Mouse (Mus musculus) hindbrain, embryonic 12.5 days (tissue): Measurements from ENCODE around the gene Myct1. TPM values are rescaled to one million over a fixed set of nuclear protein-coding genes. Genes with fewer than 3 reads are reported as not detected.

Experiments used
- ATAC-seq: fragments of 200-750 bp; cut with Nextera tagmentation; 2 replicates; pipeline ENCODE4 v1.8.0; 2017; ENCODE audit warnings: moderate TSS enrichment; ENCODE audit not compliant: low FRiP score
- H3K27ac ChIP-seq: fragments of 300-500 bp; sonication (generic); 2 replicates; pipeline ENCODE4 v1.5.1; 2016; ENCODE audit warnings: mild to moderate bottlenecking
- H3K27me3 ChIP-seq: fragments of 300-500 bp; sonication (generic); 2 replicates; pipeline ENCODE4 v1.6.1; 2016; ENCODE audit warnings: mild to moderate bottlenecking
- H3K36me3 ChIP-seq: fragments of 300-500 bp; sonication (generic); 2 replicates; pipeline ENCODE4 v1.6.1; 2016; ENCODE audit warnings: mild to moderate bottlenecking
- H3K4me1 ChIP-seq: fragments of 300-500 bp; sonication (generic); 2 replicates; pipeline ENCODE4 v1.6.1; 2016
- H3K4me2 ChIP-seq: fragments of 300-500 bp; sonication (generic); replicated peaks from 2 replicates; pipeline ENCODE4 v1.6.1; 2016; ENCODE audit warnings: mild to moderate bottlenecking
- H3K4me3 ChIP-seq: fragments of 300-500 bp; sonication (generic); 2 replicates; pipeline ENCODE4 v1.5.1; 2016; ENCODE audit warnings: mild to moderate bottlenecking
- H3K9ac ChIP-seq: fragments of 300-500 bp; sonication (generic); 2 replicates; pipeline ENCODE4 v1.6.1; 2016; ENCODE audit warnings: mild to moderate bottlenecking, moderate library complexity
- H3K9me3 ChIP-seq: fragments of 300-500 bp; sonication (generic); replicated peaks from 2 replicates; pipeline ENCODE4 v1.6.1; 2016; ENCODE audit warnings: mild to moderate bottlenecking
- WGBS: fragments of 180-500 bp; shearing (Covaris S2); methylation state at CpG from one replicate; pipeline ENCODE4 v1.1.7; 2016; 5-methylcytosine and 5-hydroxymethylcytosine counted together
- polyA plus RNA-seq: library from polyadenylated mRNA; unstranded; fragments of >200 nt; fragmentation: Nextera tagmentation; extraction: Ambion mirVana; gene quantifications from 2 replicates; pipeline ENCODE4 v1.2.1, GENCODE M21; 2016

The Myct1 gene
- polyA plus RNA-seq, 1 experiment from 2014 or later, result 1.9 TPM

GRCm38 (mm10) chr10:5571332-5571731 lies 22.2 kb upstream of the Myct1 start:
- H3K4me3 ChIP-seq, result no peak overlapping the region
- H3K9me3 ChIP-seq, result no peaks in the 10 kb centered on the region
- H3K36me3 ChIP-seq, result no peaks in the 10 kb centered on the region
- no peaks in the 10 kb centered on the region for H3K4me1 ChIP-seq
- no peak for ATAC-seq
- WGBS, result 82% methylated on average over 5 of the region's 5 CpGs
- H3K27me3 ChIP-seq, result no peaks in the 10 kb centered on the region
- no peak overlapping the region for H3K9ac ChIP-seq
- H3K27ac ChIP-seq, result no peak overlapping the region
- H3K4me2 ChIP-seq, result no peak overlapping the region

- Histone ChIP-seq H3K9ac (no peak overlapping the region), H3K4me3 (no peak overlapping the region), H3K4me1 (no peaks in the 10 kb centered on the region), H3K9me3 (no peaks in the 10 kb centered on the region), H3K36me3 (no peaks in the 10 kb centered on the region), H3K27me3 (no peaks in the 10 kb centered on the region), H3K4me2 (no peak overlapping the region), H3K27ac (no peak overlapping the region)
- WGBS, result 58% methylated on average over 2 of the region's 2 CpGs
- no peak for ATAC-seq
Measured at GRCm38 (mm10) chr10:5573328-5573727, 20.2 kb upstream of the Myct1 start.

GRCm38 (mm10) chr10:5591061-5591460 lies 2.5 kb upstream of the Myct1 start:
- H3K27ac ChIP-seq, result no peak overlapping the region
- no peaks in the 10 kb centered on the region for H3K27me3 ChIP-seq
- ATAC-seq, result no peak
- H3K4me1 ChIP-seq, result no peaks in the 10 kb centered on the region
- no peak overlapping the region for H3K4me2 ChIP-seq
- H3K4me3 ChIP-seq, result no peak overlapping the region
- no peak overlapping the region for H3K9ac ChIP-seq
- H3K36me3 ChIP-seq, result no peaks in the 10 kb centered on the region
- H3K9me3 ChIP-seq, result no peaks in the 10 kb centered on the region
- 90% methylated on average over 2 of the region's 2 CpGs for WGBS

GRCm38 (mm10) chr10:5591996-5592395 lies 1.6 kb upstream of the Myct1 start:
- Histone ChIP-seq H3K9me3 (no peaks in the 10 kb centered on the region), H3K4me2 (no peak overlapping the region), H3K9ac (no peak overlapping the region), H3K4me3 (no peak overlapping the region), H3K4me1 (no peaks in the 10 kb centered on the region), H3K36me3 (no peaks in the 10 kb centered on the region), H3K27me3 (no peaks in the 10 kb centered on the region), H3K27ac (no peak overlapping the region)
- 79% methylated on average over 4 of the region's 4 CpGs for WGBS
- ATAC-seq, result no peak

GRCm38 (mm10) chr10:5594457-5594856 lies 882 bp downstream of the Myct1 start:
- no peak for ATAC-seq
- H3K36me3 ChIP-seq, result no peaks in the 10 kb centered on the region
- H3K27ac ChIP-seq, result no peak overlapping the region
- 75% methylated on average over 5 of the region's 5 CpGs for WGBS
- H3K4me1 ChIP-seq, result no peaks in the 10 kb centered on the region
- no peak overlapping the region for H3K4me3 ChIP-seq
- no peak overlapping the region for H3K9ac ChIP-seq
- H3K9me3 ChIP-seq, result no peaks in the 10 kb centered on the region
- no peaks in the 10 kb centered on the region for H3K27me3 ChIP-seq
- H3K4me2 ChIP-seq, result no peak overlapping the region

GRCm38 (mm10) chr10:5596559-5596958 lies 3.0 kb downstream of the Myct1 start:
- Histone ChIP-seq H3K36me3 (no peaks in the 10 kb centered on the region), H3K4me1 (no peaks in the 10 kb centered on the region), H3K27ac (no peak overlapping the region), H3K4me2 (no peak overlapping the region), H3K27me3 (no peaks in the 10 kb centered on the region), H3K4me3 (no peak overlapping the region), H3K9ac (no peak overlapping the region), H3K9me3 (no peaks in the 10 kb centered on the region)
- no peak for ATAC-seq
- 76% methylated on average over 6 of the region's 6 CpGs for WGBS

- Histone ChIP-seq H3K27me3 (no peaks in the 10 kb centered on the region), H3K9ac (no peak overlapping the region), H3K36me3 (no peaks in the 10 kb centered on the region), H3K4me2 (no peak overlapping the region), H3K4me1 (no peaks in the 10 kb centered on the region), H3K4me3 (no peak overlapping the region), H3K9me3 (no peaks in the 10 kb centered on the region), H3K27ac (no peak overlapping the region)
- ATAC-seq, result peak; percentile 83
- 21% methylated on average over 7 of the region's 7 CpGs for WGBS
Measured at GRCm38 (mm10) chr10:5600123-5600522, 6.5 kb downstream of the Myct1 start.

- WGBS, result 90% methylated on average over 10 of the region's 10 CpGs
- H3K27me3 ChIP-seq, result no peaks in the 10 kb centered on the region
- no peak overlapping the region for H3K9ac ChIP-seq
- H3K27ac ChIP-seq, result no peak overlapping the region
- no peak overlapping the region for H3K4me3 ChIP-seq
- ATAC-seq, result no peak
- no peaks in the 10 kb centered on the region for H3K9me3 ChIP-seq
- H3K36me3 ChIP-seq, result no peaks in the 10 kb centered on the region
- no peak overlapping the region for H3K4me2 ChIP-seq
- no peaks in the 10 kb centered on the region for H3K4me1 ChIP-seq
Measured at GRCm38 (mm10) chr10:5603512-5603911, 9.9 kb downstream of the Myct1 start.

- H3K9ac ChIP-seq, result no peak overlapping the region
- no peaks in the 10 kb centered on the region for H3K27me3 ChIP-seq
- 90% methylated on average over 13 of the region's 13 CpGs for WGBS
- no peaks in the 10 kb centered on the region for H3K36me3 ChIP-seq
- no peaks in the 10 kb centered on the region for H3K9me3 ChIP-seq
- H3K4me1 ChIP-seq, result no peaks in the 10 kb centered on the region
- ATAC-seq, result no peak
- no peak overlapping the region for H3K27ac ChIP-seq
- H3K4me3 ChIP-seq, result no peak overlapping the region
- H3K4me2 ChIP-seq, result no peak overlapping the region
Measured at GRCm38 (mm10) chr10:5604371-5604770, 10.8 kb downstream of the Myct1 start.

- no peaks in the 10 kb centered on the region for H3K9me3 ChIP-seq
- no peak for ATAC-seq
- no peak overlapping the region for H3K4me2 ChIP-seq
- no peaks in the 10 kb centered on the region for H3K4me1 ChIP-seq
- no peaks in the 10 kb centered on the region for H3K27me3 ChIP-seq
- no peak overlapping the region for H3K9ac ChIP-seq
- no peaks in the 10 kb centered on the region for H3K36me3 ChIP-seq
- H3K4me3 ChIP-seq, result no peak overlapping the region
- H3K27ac ChIP-seq, result no peak overlapping the region
- 91% methylated on average over 3 of the region's 3 CpGs for WGBS
Measured at GRCm38 (mm10) chr10:5608874-5609273, 15.3 kb downstream of the Myct1 start.

- no peaks in the 10 kb centered on the region for H3K4me1 ChIP-seq
- H3K4me3 ChIP-seq, result no peak overlapping the region
- 67% methylated on average over 13 of the region's 13 CpGs for WGBS
- ATAC-seq, result peak; percentile 88
- no peaks in the 10 kb centered on the region for H3K27me3 ChIP-seq
- H3K9me3 ChIP-seq, result no peaks in the 10 kb centered on the region
- no peak overlapping the region for H3K27ac ChIP-seq
- H3K4me2 ChIP-seq, result no peak overlapping the region
- no peak overlapping the region for H3K9ac ChIP-seq
- H3K36me3 ChIP-seq, result no peaks in the 10 kb centered on the region
Measured at GRCm38 (mm10) chr10:5615186-5616040, 21.8 kb downstream of the Myct1 start.

- 72% methylated on average over 5 of the region's 5 CpGs for WGBS
- no peaks in the 10 kb centered on the region for H3K36me3 ChIP-seq
- H3K4me3 ChIP-seq, result no peak overlapping the region
- no peak overlapping the region for H3K4me2 ChIP-seq
- H3K9ac ChIP-seq, result no peak overlapping the region
- no peaks in the 10 kb centered on the region for H3K9me3 ChIP-seq
- ATAC-seq, result no peak
- H3K27me3 ChIP-seq, result no peaks in the 10 kb centered on the region
- no peaks in the 10 kb centered on the region for H3K4me1 ChIP-seq
- H3K27ac ChIP-seq, result no peak overlapping the region
Measured at GRCm38 (mm10) chr10:5626268-5626667, 32.7 kb downstream of the Myct1 start.

- Histone ChIP-seq H3K4me3 (no peak overlapping the region), H3K9me3 (no peaks in the 10 kb centered on the region), H3K27me3 (no peaks in the 10 kb centered on the region), H3K9ac (no peak overlapping the region), H3K27ac (no peak overlapping the region), H3K4me1 (no peaks in the 10 kb centered on the region), H3K36me3 (no peaks in the 10 kb centered on the region), H3K4me2 (no peak overlapping the region)
- 89% methylated on average over 4 of the region's 4 CpGs for WGBS
- no peak for ATAC-seq
Measured at GRCm38 (mm10) chr10:5633672-5634200, 40.2 kb downstream of the Myct1 start.
